23 mouse cellular contexts compared by ENCODE assay signal in genomic region chr1:40292231-40292630, GRCm38 (mm10). TPM values are rescaled to one million over a fixed set of nuclear protein-coding genes. Genes with fewer than 3 reads are reported as not detected.
DNase-seq lines count a peak whose midpoint lies in the region; ATAC-seq and TF ChIP-seq lines count a peak whose summit lies in the region.
"Had no signal": no experiment of that assay in that cellular context is flagged by ENCODE, and none has a peak within 500 bp of the region (broad histone marks: within the 10 kb centered on the region; RNA-seq: fewer than 3 reads in every experiment).

No protein-coding gene starts in this region.

- no peak overlapping the region for H3K27ac ChIP-seq in heart, adult 2 months
- no peak overlapping the region for H3K27ac ChIP-seq in lung, postnatal 0 days (ENCODE audit: low read length)
- H3K27ac ChIP-seq: embryonic facial prominence, embryonic 10.5 days; embryonic facial prominence, embryonic 12.5 days; forebrain, embryonic 13.5 days; forebrain, embryonic 15.5 days had no signal

- ATAC-seq in lung, postnatal 0 days, result peak; percentile 37; the same call in 1 of the 2 replicates
- ATAC-seq in granulocyte monocyte progenitor cell, adult 5-6 weeks (replicated peaks; ENCODE audit: poor library complexity, severe bottlenecking), result 0 out of 2 replicates have a peak, but pooled peaks have one; percentile 23
- ATAC-seq: activated CD4-positive, CD25-positive, alpha-beta regulatory T cell, adult 4 months; CD4-positive, CD25-positive, alpha-beta regulatory T cell, adult 4 months; forebrain, embryonic 13.5 days; forebrain, embryonic 15.5 days; Patski had no signal

- H3K79me2 ChIP-seq in heart, adult 2 months (replicated peaks; ENCODE audit: control insufficient read depth, insufficient read depth, low read length), result no peaks in the 10 kb centered on the region

- peak; percentile 56 for DNase-seq in heart, adult 11 months
- DNase-seq in heart, adult 2 months, result no peak
- DNase-seq in lung, postnatal 0 days (ENCODE audit: low spot score), result peak; percentile 70
- no peak for DNase-seq in lung, postnatal 10 days
- DNase-seq: adrenal gland, adult 8-10 months; adrenal gland, postnatal 14 days; adrenal gland, postnatal 36 days; B cell, adult 2 months; cerebellum, adult 11-12 months; cerebellum, adult 2 months; cerebellum, adult 9-10 months; cerebellum, postnatal 10 days; cerebellum, postnatal 25 days had no signal

- peaks cover 7% of the 10 kb centered on the region for H3K4me1 ChIP-seq in heart, adult 2 months (ENCODE audit: control insufficient read depth, insufficient read depth, low read length)
- 0 out of 2 replicates have a peak, but pooled peaks cover 5% of the 10 kb centered on the region for H3K4me1 ChIP-seq in lung, postnatal 0 days (ENCODE audit: insufficient read depth, low read depth, low read length)
- H3K4me1 ChIP-seq: embryonic facial prominence, embryonic 10.5 days; embryonic facial prominence, embryonic 12.5 days; forebrain, embryonic 13.5 days; forebrain, embryonic 15.5 days had no signal

- H3K9me3 ChIP-seq in lung, postnatal 0 days (ENCODE audit: low read length), result no peaks in the 10 kb centered on the region
- H3K9me3 ChIP-seq: embryonic facial prominence, embryonic 10.5 days; embryonic facial prominence, embryonic 12.5 days; forebrain, embryonic 13.5 days; forebrain, embryonic 15.5 days; G1E had no signal

- no peak overlapping the region for H3K9ac ChIP-seq in heart, adult 2 months (ENCODE audit: low read depth, low read length)
- H3K9ac ChIP-seq in lung, postnatal 0 days (replicated peaks; ENCODE audit: low read depth), result no peak overlapping the region
- H3K9ac ChIP-seq: embryonic facial prominence, embryonic 12.5 days; forebrain, embryonic 13.5 days; forebrain, embryonic 15.5 days had no signal

- no peaks in the 10 kb centered on the region for H3K27me3 ChIP-seq in heart, adult 2 months (ENCODE audit: control insufficient read depth, insufficient read depth, low read length)
- H3K27me3 ChIP-seq in lung, postnatal 0 days (replicated peaks; ENCODE audit: insufficient read depth, low read length), result no peaks in the 10 kb centered on the region
- H3K27me3 ChIP-seq: CH12.LX; embryonic facial prominence, embryonic 12.5 days; forebrain, embryonic 13.5 days; forebrain, embryonic 15.5 days; Patski had no signal

- no peak for TF ChIP-seq POLR2A in heart, adult 2 months (IDR thresholded peaks at IDR 0.05; ENCODE audit: insufficient read depth, low read depth, low read length)

- H3K4me2 ChIP-seq in lung, postnatal 0 days (replicated peaks; ENCODE audit: low read depth, low read length), result no peak overlapping the region
- H3K4me2 ChIP-seq: embryonic facial prominence, embryonic 12.5 days; forebrain, embryonic 13.5 days; forebrain, embryonic 15.5 days had no signal

- TF ChIP-seq EP300 in heart, adult 2 months (IDR thresholded peaks at IDR 0.05; ENCODE audit: insufficient read depth, low read depth, low read length), result no peak
- no peak for TF ChIP-seq EP300 in lung, postnatal 0 days (IDR thresholded peaks at IDR 0.05)

- WGBS in heart, adult 2 months, result 85% methylated on average over 2 of the region's 2 CpGs
- 81% methylated on average over 2 of the region's 2 CpGs for WGBS in lung, postnatal 0 days

- intact Hi-C loops in heart, adult 2 months (cut with DNase I), result no loop called here

- no peak overlapping the region for H3K4me3 ChIP-seq in heart, adult 2 months
- no peak overlapping the region for H3K4me3 ChIP-seq in lung, postnatal 0 days (ENCODE audit: low read depth, low read length)
- H3K4me3 ChIP-seq: embryonic facial prominence, embryonic 10.5 days; embryonic facial prominence, embryonic 12.5 days; forebrain, embryonic 13.5 days; forebrain, embryonic 15.5 days had no signal

- peaks cover 5% of the 10 kb centered on the region; the same call in 1 of the 2 replicates for H3K36me3 ChIP-seq in heart, adult 2 months (ENCODE audit: control insufficient read depth, insufficient read depth, low read length)
- peaks cover 5% of the 10 kb centered on the region; the same call in 1 of the 2 replicates for H3K36me3 ChIP-seq in lung, postnatal 0 days (ENCODE audit: insufficient read depth, low read length)
- H3K36me3 ChIP-seq: embryonic facial prominence, embryonic 10.5 days; embryonic facial prominence, embryonic 12.5 days; forebrain, embryonic 15.5 days; G1E had no signal

- no peak for TF ChIP-seq CTCF in heart, adult 2 months (IDR thresholded peaks at IDR 0.05)
- TF ChIP-seq CTCF in lung, postnatal 0 days (IDR thresholded peaks at IDR 0.05), result no peak

RNA-seq across cellular contexts. Expression of gene Il1rl2, which starts 32.2 kb away (rescaled TPM):
- 1 to 10 TPM in 1 of 2 experiments, under 1 TPM in 1; 0.84 to 1.1 TPM for total RNA-seq in heart, adult 2 months (2021)
- 1.5 and 2.3 TPM in 2 replicates for polyA plus RNA-seq in heart, adult 2 months (2012; rRNA removed)
- 6.3 and 8.2 TPM in 2 replicates for polyA plus RNA-seq in lung, postnatal 0 days (2015; fragmentation: Nextera tagmentation; extraction: Ambion mirVana)
- total RNA-seq in granulocyte monocyte progenitor cell, adult 5-6 weeks (2014; fragmentation: Nextera tagmentation), result 13.4 and 14.5 TPM in 2 replicates
- total RNA-seq in granulocyte monocyte progenitor cell, adult 5-6 weeks (2017), result 8.7 and 10.8 TPM in 2 replicates
- total RNA-seq: CH12.LX had no signal
- polyA plus RNA-seq: Patski had no signal

Comparison
In these comparisons a context has a peak if more than half of its experiments do, and no peak if none do; other contexts are left out.
1. DNase-seq: peak in heart, adult 11 months (single experiment) and lung, postnatal 0 days (single experiment); none in heart, adult 2 months (0 of 2) and lung, postnatal 10 days (single experiment).
2. RNA of gene Il1rl2, which starts 32.2 kb away (total RNA-seq): 8.7 to 14.5 TPM in granulocyte monocyte progenitor cell, adult 5-6 weeks; 0.84 to 1.1 TPM in heart, adult 2 months; every median in the first group is over 4 times any median in the second.